Mouse (Mus musculus) brain, embryonic 14.5 days (tissue): ENCODE data around the gene Zcchc24. TPM values are rescaled to one million over a fixed set of nuclear protein-coding genes. Genes with fewer than 3 reads are reported as not detected.
A peak's percentile ranks its signal among the peaks of the same experiment; 100 is the strongest.

Experiments used
- DNase-seq: peaks from one replicate; pipeline ENCODE4 v3.0.0-alpha.2; 2011; ENCODE audit warnings: low read depth
- CTCF ChIP-seq: fragments of 200-500 bp; IDR thresholded peaks from 2 replicates; pipeline ENCODE4 v1.5.1; 2012; ENCODE audit warnings: inconsistent platforms, mild to moderate bottlenecking, moderate library complexity, borderline replicate concordance; ENCODE audit not compliant: insufficient read depth, insufficient read length; ENCODE audit errors: extremely low read depth
- POLR2A ChIP-seq: fragments of 200-500 bp; IDR thresholded peaks from 2 replicates; pipeline ENCODE4 v1.6.1; 2012; ENCODE audit warnings: mild to moderate bottlenecking, inconsistent platforms, borderline replicate concordance; ENCODE audit not compliant: poor library complexity, insufficient read depth, insufficient read length, severe bottlenecking; ENCODE audit errors: extremely low read depth
- polyA plus RNA-seq: library from polyadenylated mRNA; depleted of rRNA; stranded (reverse); fragments of >200 nt; gene quantifications from 2 replicates; pipeline ENCODE4 v1.2.3, GENCODE M21; 2012; rRNA removed

The Zcchc24 gene
- polyA plus RNA-seq, 1 experiment, result 19.6 TPM

DNA sequence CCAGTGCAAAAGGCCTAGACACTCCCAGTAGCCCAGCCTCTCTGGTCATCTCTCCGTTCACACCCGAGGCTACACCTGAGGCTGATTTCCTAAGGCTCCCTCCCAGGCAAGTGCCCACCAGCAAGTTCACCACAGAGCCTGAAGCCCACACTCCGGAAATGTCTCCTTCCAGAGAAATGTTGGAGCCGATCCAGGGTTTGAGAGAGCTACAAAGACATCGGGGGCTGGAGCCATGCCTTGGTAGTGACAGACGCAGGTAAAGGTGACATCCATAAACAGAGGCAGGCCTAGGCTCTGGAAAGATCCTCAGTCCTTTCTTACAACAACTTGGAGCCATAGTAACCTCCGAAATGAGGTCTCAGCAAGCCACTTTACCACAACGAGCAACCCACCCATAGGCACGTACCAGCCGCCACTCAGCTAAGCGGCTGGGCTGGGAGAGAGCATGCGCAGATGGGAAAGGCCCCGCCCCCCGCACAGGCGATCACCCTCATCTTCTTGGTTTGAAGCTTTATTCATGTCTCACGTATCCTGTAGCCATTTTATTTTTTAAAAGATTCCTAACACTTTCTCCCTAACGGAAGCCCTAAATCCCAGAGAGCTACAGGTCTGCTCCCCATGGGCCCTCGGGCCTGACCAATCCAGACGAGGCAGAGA lies 103.4 kb downstream of the Zcchc24 start:
- DNase-seq, result peak; percentile 60
- TF ChIP-seq CTCF (no peak), POLR2A (no peak)

DNA sequence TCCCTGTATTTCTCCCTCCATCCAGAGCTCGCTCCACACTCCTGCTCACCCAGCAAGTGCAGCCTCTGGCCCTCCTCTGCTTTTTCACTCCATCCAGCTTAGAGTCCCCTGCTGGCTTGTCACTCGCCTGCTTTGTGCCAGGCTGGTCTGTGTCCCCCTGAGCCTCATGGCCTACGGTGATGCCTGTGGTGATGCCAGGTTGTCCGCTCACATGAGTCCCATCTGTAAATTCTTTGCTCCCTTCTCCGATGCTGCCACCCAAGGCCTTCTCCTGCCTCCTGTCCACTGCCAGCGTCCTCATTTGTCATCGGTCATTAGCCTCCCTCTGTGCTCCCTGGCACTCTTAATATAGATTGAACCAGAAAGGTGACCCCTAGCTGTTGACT lies 104.5 kb downstream of the Zcchc24 start:
- no peak for TF ChIP-seq POLR2A
- TF ChIP-seq CTCF, result no peak
- DNase-seq, result no peak

- TF ChIP-seq CTCF (no peak), POLR2A (no peak)
- no peak for DNase-seq
Measured at GRCm38 (mm10) chr14:25663649-25664309, 105.1 kb downstream of the Zcchc24 start.

Other genes starting within 250 kb of the Zcchc24 start
- gene Ppif, start 74.9 kb downstream of the Zcchc24 start, polyA plus RNA-seq, result 59.5 and 71.6 TPM in 2 replicates
- 2.3 and 3.4 TPM in 2 replicates for gene Anxa11, start 73.1 kb upstream of the Zcchc24 start, polyA plus RNA-seq
- 0.29 TPM in 1 of 2 replicates, not detected in the other for gene Plac9a, start 134.1 kb upstream of the Zcchc24 start, polyA plus RNA-seq
- 3.0 and 3.4 TPM in 2 replicates for gene Tmem254a, start 158.6 kb upstream of the Zcchc24 start, polyA plus RNA-seq
- 0.09 TPM in 1 of 2 replicates, not detected in the other for gene Cphx1, start 169.3 kb upstream of the Zcchc24 start, polyA plus RNA-seq
- gene Duxbl1, start 209.5 kb upstream of the Zcchc24 start, polyA plus RNA-seq, result 8.7 and 8.8 TPM in 2 replicates